Mouse (Mus musculus): ENCODE measurements at regions not wholly inside any gene's neighbourhood (a gene's known extent, or its start where the extent isn't known, plus 50 kb on each side); places are given as distances from the start of the nearest gene placed in this dataset.

GRCm38 (mm10) chr15:59836631-59837030 is 179.8 kb downstream of the 4933412E24Rik start:
- Histone ChIP-seq H3K27ac (ENCODE audit: insufficient read depth, low read length) (no peak overlapping the region), H3K4me3 (replicated peaks; ENCODE audit: insufficient read depth, low read depth, low read length) (no peak overlapping the region), H3K4me1 (ENCODE audit: control insufficient read depth, insufficient read depth, low read length) (no peaks in the 10 kb centered on the region), H3K27me3 (ENCODE audit: control insufficient read depth, insufficient read depth, low read length) (no peaks in the 10 kb centered on the region)
- no peak for TF ChIP-seq POLR2A (IDR thresholded peaks at IDR 0.05; ENCODE audit: borderline replicate concordance, insufficient read depth, low read length)
- TF ChIP-seq CTCF (IDR thresholded peaks at IDR 0.05; ENCODE audit: borderline replicate concordance, insufficient read depth, low read depth, low read length) = no peak
- no peak for DNase-seq
- 84% methylated on average over 5 of the region's 5 CpGs for WGBS

GRCm38 (mm10) chr15:59833232-59833631 is 183.2 kb downstream of the 4933412E24Rik start:
- Histone ChIP-seq H3K4me3 (replicated peaks; ENCODE audit: insufficient read depth, low read depth, low read length) (no peak overlapping the region), H3K27ac (ENCODE audit: insufficient read depth, low read length) (no peak overlapping the region), H3K27me3 (ENCODE audit: control insufficient read depth, insufficient read depth, low read length) (no peaks in the 10 kb centered on the region), H3K4me1 (ENCODE audit: control insufficient read depth, insufficient read depth, low read length) (0 out of 2 replicates have a peak, but pooled peaks cover 1% of the 10 kb centered on the region)
- TF ChIP-seq POLR2A (IDR thresholded peaks at IDR 0.05; ENCODE audit: borderline replicate concordance, insufficient read depth, low read length) = no peak
- no peak for TF ChIP-seq CTCF (IDR thresholded peaks at IDR 0.05; ENCODE audit: borderline replicate concordance, insufficient read depth, low read depth, low read length)
- no peak for DNase-seq
- 93% methylated on average over 3 of the region's 3 CpGs for WGBS

- Histone ChIP-seq H3K27me3 (ENCODE audit: control insufficient read depth, insufficient read depth, low read length) (no peaks in the 10 kb centered on the region), H3K27ac (ENCODE audit: insufficient read depth, low read length) (no peak overlapping the region), H3K4me3 (replicated peaks; ENCODE audit: insufficient read depth, low read depth, low read length) (no peak overlapping the region), H3K4me1 (ENCODE audit: control insufficient read depth, insufficient read depth, low read length) (0 out of 2 replicates have a peak, but pooled peaks cover 4% of the 10 kb centered on the region)
- 90% methylated on average over 2 of the region's 2 CpGs for WGBS
- no peak for DNase-seq
- TF ChIP-seq POLR2A (IDR thresholded peaks at IDR 0.05; ENCODE audit: borderline replicate concordance, insufficient read depth, low read length) (no peak), CTCF (IDR thresholded peaks at IDR 0.05; ENCODE audit: borderline replicate concordance, insufficient read depth, low read depth, low read length) (no peak)
These were observed 184.9 kb downstream of the 4933412E24Rik start for GRCm38 (mm10) chr15:59831481-59831880.

- DNase-seq = no peak
- Histone ChIP-seq H3K4me1 (ENCODE audit: control insufficient read depth, insufficient read depth, low read length) (0 out of 2 replicates have a peak, but pooled peaks cover 4% of the 10 kb centered on the region), H3K27me3 (ENCODE audit: control insufficient read depth, insufficient read depth, low read length) (no peaks in the 10 kb centered on the region), H3K4me3 (replicated peaks; ENCODE audit: insufficient read depth, low read depth, low read length) (no peak overlapping the region), H3K27ac (ENCODE audit: insufficient read depth, low read length) (no peak overlapping the region)
- no peak for TF ChIP-seq CTCF (IDR thresholded peaks at IDR 0.05; ENCODE audit: borderline replicate concordance, insufficient read depth, low read depth, low read length)
- no peak for TF ChIP-seq POLR2A (IDR thresholded peaks at IDR 0.05; ENCODE audit: borderline replicate concordance, insufficient read depth, low read length)
- 87% methylated on average over 17 of the region's 17 CpGs for WGBS
These were observed 185.6 kb downstream of the 4933412E24Rik start for GRCm38 (mm10) chr15:59830553-59831462.

- WGBS = 7% methylated on average over 5 of the region's 5 CpGs
- peak; percentile 80 to 85 for DNase-seq
- Histone ChIP-seq H3K27me3 (ENCODE audit: control insufficient read depth, insufficient read depth, low read length) (no peaks in the 10 kb centered on the region), H3K4me1 (ENCODE audit: control insufficient read depth, insufficient read depth, low read length) (0 out of 2 replicates have a peak, but pooled peaks cover 4% of the 10 kb centered on the region), H3K27ac (ENCODE audit: insufficient read depth, low read length) (no peak overlapping the region), H3K4me3 (replicated peaks; ENCODE audit: insufficient read depth, low read depth, low read length) (peak overlapping the region; percentile 38)
- TF ChIP-seq POLR2A (IDR thresholded peaks at IDR 0.05; ENCODE audit: borderline replicate concordance, insufficient read depth, low read length) (no peak), CTCF (IDR thresholded peaks at IDR 0.05; ENCODE audit: borderline replicate concordance, insufficient read depth, low read depth, low read length) (peak; percentile 91)
These were observed 188.0 kb downstream of the 4933412E24Rik start for GRCm38 (mm10) chr15:59828421-59828820.

GRCm38 (mm10) chr15:59826164-59826950 is 190.1 kb downstream of the 4933412E24Rik start:
- H3K27ac ChIP-seq (ENCODE audit: insufficient read depth, low read length) = no peak overlapping the region
- peak; percentile 57 to 67 for DNase-seq
- H3K27me3 ChIP-seq (ENCODE audit: control insufficient read depth, insufficient read depth, low read length) = no peaks in the 10 kb centered on the region
- TF ChIP-seq CTCF (IDR thresholded peaks at IDR 0.05; ENCODE audit: borderline replicate concordance, insufficient read depth, low read depth, low read length) (no peak), POLR2A (IDR thresholded peaks at IDR 0.05; ENCODE audit: borderline replicate concordance, insufficient read depth, low read length) (no peak)
- 0 out of 2 replicates have a peak, but pooled peaks cover 4% of the 10 kb centered on the region for H3K4me1 ChIP-seq (ENCODE audit: control insufficient read depth, insufficient read depth, low read length)
- WGBS = 41% methylated on average over 14 of the region's 14 CpGs
- no peak overlapping the region for H3K4me3 ChIP-seq (replicated peaks; ENCODE audit: insufficient read depth, low read depth, low read length)

GRCm38 (mm10) chr15:59823921-59824320 is 192.5 kb downstream of the 4933412E24Rik start:
- no peak for TF ChIP-seq CTCF (IDR thresholded peaks at IDR 0.05; ENCODE audit: borderline replicate concordance, insufficient read depth, low read depth, low read length)
- TF ChIP-seq POLR2A (IDR thresholded peaks at IDR 0.05; ENCODE audit: borderline replicate concordance, insufficient read depth, low read length) = no peak
- DNase-seq = no peak
- 89% methylated on average over 2 of the region's 2 CpGs for WGBS
- no peaks in the 10 kb centered on the region for H3K27me3 ChIP-seq (ENCODE audit: control insufficient read depth, insufficient read depth, low read length)
- H3K27ac ChIP-seq (ENCODE audit: insufficient read depth, low read length) = no peak overlapping the region
- H3K4me1 ChIP-seq (ENCODE audit: control insufficient read depth, insufficient read depth, low read length) = 0 out of 2 replicates have a peak, but pooled peaks cover 4% of the 10 kb centered on the region
- no peak overlapping the region for H3K4me3 ChIP-seq (replicated peaks; ENCODE audit: insufficient read depth, low read depth, low read length)

All from cerebellum, adult 2 months (tissue).